Mouse (Mus musculus) CH12.LX (cell line): ENCODE measurements at regions not wholly inside any gene's neighbourhood (a gene's known extent, or its start where the extent isn't known, plus 50 kb on each side); places are given as distances from the start of the nearest gene placed in this dataset.

Source experiments
- DNase-seq: peaks from one replicate; pipeline ENCODE4 v3.0.0-alpha.2; 2013; ENCODE audit errors: extremely low read depth
- H3K27ac ChIP-seq: 2 replicates; pipeline ENCODE4 v1.5.1; 2012; ENCODE audit warnings: low read depth, mild to moderate bottlenecking, control low read depth, moderate library complexity; ENCODE audit not compliant: insufficient read depth
- H3K27me3 ChIP-seq: replicated peaks from 2 replicates; pipeline ENCODE3; 2012; ENCODE audit warnings: inconsistent platforms
- H3K36me3 ChIP-seq, 2 experiments: replicated peaks in 1 of 2; 2 replicates each; pipeline versions ENCODE3 to v1.6.1; 2012; ENCODE audit warnings: inconsistent platforms in 1 of 2, low read length in 1 of 2, mild to moderate bottlenecking in 1 of 2, mixed read lengths in 1 of 2, moderate library complexity in 1 of 2; ENCODE audit not compliant: control insufficient read depth in 1 of 2, insufficient read depth in 1 of 2
- H3K4me1 ChIP-seq, 2 experiments: 2 replicates each; pipeline ENCODE4 v1.6.1; 2012; ENCODE audit warnings: inconsistent platforms in 1 of 2, moderate library complexity in 1 of 2; ENCODE audit not compliant: insufficient read depth in 2 of 2, control insufficient read depth in 1 of 2
- H3K4me2 ChIP-seq: 2 replicates; pipeline ENCODE4 v1.6.1; 2012; ENCODE audit warnings: low read depth, mild to moderate bottlenecking, control low read depth; ENCODE audit not compliant: poor library complexity, insufficient read depth, severe bottlenecking
- H3K4me3 ChIP-seq, 3 experiments: fragments of 150-350 bp in 1 of 3; sonication (generic) in 1 of 3; replicated peaks in 1 of 3; 2 replicates each; pipeline versions ENCODE3 to v1.5.1; 2011 to 2012; ENCODE audit warnings: low read depth in 2 of 3, low read length in 2 of 3, mild to moderate bottlenecking in 2 of 3, moderate library complexity in 2 of 3, control low read depth in 1 of 3, improper control_type of control experiment in 1 of 3, inconsistent platforms in 1 of 3, mixed read lengths in 1 of 3; ENCODE audit not compliant: poor library complexity in 1 of 3
- H3K79me2 ChIP-seq: replicated peaks from 2 replicates; pipeline ENCODE4 v1.6.1; 2012; ENCODE audit warnings: mild to moderate bottlenecking, moderate library complexity; ENCODE audit not compliant: control insufficient read depth, poor library complexity, insufficient read depth, severe bottlenecking; ENCODE audit errors: extremely low read depth
- H3K9ac ChIP-seq: 2 replicates; pipeline ENCODE4 v1.6.1; 2012; ENCODE audit warnings: low read depth, mild to moderate bottlenecking, control low read depth, moderate library complexity; ENCODE audit not compliant: insufficient read depth
- H3K9me3 ChIP-seq: replicated peaks from 2 replicates; pipeline ENCODE3; 2012; ENCODE audit warnings: low read length, inconsistent platforms, mixed read lengths
- BHLHE40 ChIP-seq: IDR thresholded peaks from 2 replicates; pipeline ENCODE4 v1.6.1; 2011; ENCODE audit warnings: mild to moderate bottlenecking, low read depth, low read length, improper control_type of control experiment
- CHD1 ChIP-seq: IDR thresholded peaks from 2 replicates; pipeline ENCODE4 v1.6.1; 2012; ENCODE audit warnings: low read depth, low read length, improper control_type of control experiment, inconsistent platforms
- CTCF ChIP-seq, 2 experiments: IDR thresholded peaks in 1 of 2; conservative IDR thresholded peaks in 1 of 2; 2 replicates each; pipeline ENCODE4 v1.5.1; 2011 to 2012; ENCODE audit warnings: low read depth in 2 of 2, low read length in 2 of 2, improper control_type of control experiment in 1 of 2, inconsistent platforms in 1 of 2, mild to moderate bottlenecking in 1 of 2, moderate library complexity in 1 of 2
- GABPA ChIP-seq: IDR thresholded peaks from 2 replicates; pipeline ENCODE4 v1.6.1; 2012; ENCODE audit warnings: low read depth, low read length, improper control_type of control experiment, inconsistent platforms; ENCODE audit not compliant: insufficient replicate concordance
- HCFC1 ChIP-seq: IDR thresholded peaks from 2 replicates; pipeline ENCODE4 v1.6.1; 2012; ENCODE audit warnings: low read depth, mild to moderate bottlenecking, inconsistent platforms, low read length, improper control_type of control experiment
- IRF4 ChIP-seq: IDR thresholded peaks from 2 replicates; pipeline ENCODE4 v1.6.1; 2014; ENCODE audit warnings: low read depth, mild to moderate bottlenecking, inconsistent platforms, low read length, improper control_type of control experiment
- JUN ChIP-seq: IDR thresholded peaks from 2 replicates; pipeline ENCODE4 v1.6.1; 2011; ENCODE audit warnings: low read depth, mild to moderate bottlenecking, low read length, improper control_type of control experiment, moderate library complexity; ENCODE audit not compliant: insufficient read depth
- JUND ChIP-seq: conservative IDR thresholded peaks from 2 replicates; pipeline ENCODE4 v1.6.1; 2011; ENCODE audit warnings: low read depth, low read length, improper control_type of control experiment
- KAT2A ChIP-seq: IDR thresholded peaks from 2 replicates; pipeline ENCODE4 v1.6.1; 2012; ENCODE audit warnings: low read length, improper control_type of control experiment, inconsistent platforms; ENCODE audit not compliant: insufficient replicate concordance
- MAZ ChIP-seq: IDR thresholded peaks from 2 replicates; pipeline ENCODE4 v1.6.1; 2012; ENCODE audit warnings: low read depth, mild to moderate bottlenecking, inconsistent platforms, low read length, improper control_type of control experiment, moderate library complexity
- MEF2A ChIP-seq: IDR thresholded peaks from 2 replicates; pipeline ENCODE4 v1.6.1; 2014; ENCODE audit warnings: low read depth, mild to moderate bottlenecking, inconsistent platforms, low read length, improper control_type of control experiment, borderline replicate concordance
- MXI1 ChIP-seq: IDR thresholded peaks from 2 replicates; pipeline ENCODE4 v1.6.1; 2011; ENCODE audit warnings: mild to moderate bottlenecking, low read depth, low read length, improper control_type of control experiment
- MYC ChIP-seq: IDR thresholded peaks from 2 replicates; pipeline ENCODE4 v1.6.1; 2011; ENCODE audit warnings: low read depth, mild to moderate bottlenecking, improper control_type of control experiment, low read length
- NELFE ChIP-seq: IDR thresholded peaks from 2 replicates; pipeline ENCODE4 v1.6.1; 2011; ENCODE audit warnings: low read depth, low read length, improper control_type of control experiment
- NRF1 ChIP-seq: IDR thresholded peaks from 2 replicates; pipeline ENCODE4 v1.6.1; 2014; ENCODE audit warnings: low read depth, mild to moderate bottlenecking, inconsistent platforms, low read length, improper control_type of control experiment, moderate library complexity
- POLR2AphosphoS2 ChIP-seq: IDR thresholded peaks from 2 replicates; pipeline ENCODE4 v1.6.1; 2011; ENCODE audit warnings: low read depth, low read length, improper control_type of control experiment
- RAD21 ChIP-seq: IDR thresholded peaks from 2 replicates; pipeline ENCODE4 v1.6.1; 2011; ENCODE audit warnings: low read depth, mild to moderate bottlenecking, low read length, improper control_type of control experiment, moderate library complexity
- RCOR1 ChIP-seq: conservative IDR thresholded peaks from 2 replicates; pipeline ENCODE4 v1.6.1; 2012; ENCODE audit warnings: low read depth, mild to moderate bottlenecking, inconsistent platforms, low read length, improper control_type of control experiment
- SMC3 ChIP-seq: IDR thresholded peaks from 2 replicates; pipeline ENCODE4 v1.6.1; 2011; ENCODE audit warnings: low read depth, low read length, improper control_type of control experiment
- TBP ChIP-seq: conservative IDR thresholded peaks from 2 replicates; pipeline ENCODE4 v1.6.1; 2011; ENCODE audit warnings: low read depth, low read length, improper control_type of control experiment
- USF1 ChIP-seq: IDR thresholded peaks from 2 replicates; pipeline ENCODE4 v1.6.1; 2014; ENCODE audit warnings: low read depth, mild to moderate bottlenecking, inconsistent platforms, low read length, improper control_type of control experiment
- ZC3H11A ChIP-seq: IDR thresholded peaks from 2 replicates; pipeline ENCODE4 v1.6.1; 2012; ENCODE audit warnings: low read depth, mild to moderate bottlenecking, inconsistent platforms, low read length, improper control_type of control experiment
- ZNF384 ChIP-seq: IDR thresholded peaks from 2 replicates; pipeline ENCODE4 v1.6.1; 2012; ENCODE audit warnings: low read depth, low read length, improper control_type of control experiment, inconsistent platforms
- dilution Hi-C: fragments of 300-500 bp; cut with MboI; formaldehyde crosslinking; loops from 2 replicates; pipeline ENCODE4 v1.14.3; 2020; ENCODE audit warnings: low sequenced_read_pairs; ENCODE audit not compliant: extremely low pct_unique_long_range_greater_than_20kb, extremely low pct_ligation_motif_present
- in situ Hi-C: fragments of 300-500 bp; cut with MboI; formaldehyde crosslinking; loops from 3 replicates; pipeline ENCODE4 v1.14.3; 2019; ENCODE audit warnings: low sequenced_read_pairs, low pct_ligation_motif_present, low pct_unique_long_range_greater_than_20kb, mixed read lengths

DNA sequence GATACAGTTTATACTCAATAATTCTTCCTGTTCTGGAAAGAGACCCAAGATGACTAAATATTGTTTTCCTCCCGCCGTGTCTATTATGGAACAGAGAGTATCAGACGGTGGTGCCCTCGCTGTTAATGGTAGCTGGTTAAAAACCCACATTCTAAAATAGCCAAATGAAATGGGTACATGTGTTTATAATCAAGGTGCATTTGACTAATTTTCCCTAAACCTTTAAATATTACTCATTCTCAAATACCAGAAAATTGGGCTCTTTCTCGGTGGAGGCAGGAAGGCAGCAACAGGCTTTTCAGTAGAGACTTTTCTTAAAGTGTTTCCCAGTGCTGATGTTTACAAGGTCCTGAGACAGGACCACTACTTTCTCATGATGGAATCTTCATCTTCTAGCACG is 199.8 kb upstream of the Habp2 start:
- dilution Hi-C loops = no loop called here
- DNase-seq = no peak

DNA sequence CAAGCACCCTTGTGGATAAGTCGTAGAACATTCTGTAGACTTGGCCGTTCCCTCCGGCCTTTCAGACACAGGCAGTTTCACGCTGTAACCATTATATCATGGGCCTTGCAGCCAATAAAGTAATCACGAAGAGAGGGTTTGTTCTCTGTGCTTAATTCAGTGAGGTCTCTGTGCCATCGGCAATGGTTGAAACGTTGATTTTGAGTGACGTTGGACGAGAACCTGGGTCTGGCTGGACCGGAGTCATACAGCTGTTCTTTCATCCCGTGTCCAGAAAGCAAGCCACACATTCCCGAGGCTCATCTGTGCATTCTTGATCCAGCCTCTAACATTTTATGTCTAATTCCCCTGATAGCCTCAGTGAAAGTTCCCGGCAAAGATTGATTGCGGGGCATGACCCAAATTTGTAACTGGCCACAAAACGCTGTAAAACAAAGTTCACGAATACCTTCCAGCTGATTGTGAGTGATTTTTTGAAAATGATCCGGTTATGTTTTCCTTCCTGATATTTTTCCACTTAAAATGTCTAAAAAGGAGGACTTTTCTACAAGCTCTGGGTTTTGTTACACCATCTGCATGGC is 197.1 kb upstream of the Habp2 start:
- H3K79me2 ChIP-seq = no peaks in the 10 kb centered on the region
- TF ChIP-seq NELFE (no peak), TBP (no peak), ZC3H11A (no peak), RAD21 (no peak), RCOR1 (no peak), KAT2A (no peak), NRF1 (no peak), POLR2AphosphoS2 (no peak), MEF2A (no peak), CHD1 (no peak), HCFC1 (no peak), MYC (no peak), IRF4 (no peak), ZNF384 (no peak), CTCF (conservative IDR thresholded peaks at IDR 0.05 in 1 of 2, IDR thresholded peaks at IDR 0.05 in 1 of 2; ENCODE audit: low read depth in 2 of 2, low read length in 2 of 2) (no peak)
- no peaks in the 10 kb centered on the region for H3K9me3 ChIP-seq
- no peak overlapping the region for H3K27ac ChIP-seq
- in situ Hi-C loops (no loop called here), dilution Hi-C loops (no loop called here)
- H3K9ac ChIP-seq = no peak overlapping the region
- no peaks in the 10 kb centered on the region for H3K36me3 ChIP-seq
- no peak for DNase-seq
- H3K4me2 ChIP-seq = no peak overlapping the region
- no peaks in the 10 kb centered on the region for H3K4me1 ChIP-seq
- no peak overlapping the region for H3K4me3 ChIP-seq
- peaks cover 85% of the 10 kb centered on the region for H3K27me3 ChIP-seq

More for the DNA sequence above, 199.8 kb upstream of the Habp2 start:
- Histone ChIP-seq H3K9ac (no peak overlapping the region), H3K4me1 (no peaks in the 10 kb centered on the region), H3K9me3 (peaks cover 10% of the 10 kb centered on the region), H3K4me2 (no peak overlapping the region), H3K4me3 (no peak overlapping the region), H3K27ac (no peak overlapping the region), H3K79me2 (no peaks in the 10 kb centered on the region), H3K27me3 (peaks cover 60% of the 10 kb centered on the region), H3K36me3 (no peaks in the 10 kb centered on the region)
- TF ChIP-seq SMC3 (no peak), CHD1 (no peak), MAZ (no peak), RAD21 (no peak), GABPA (no peak), JUND (no peak), RCOR1 (no peak), CTCF (conservative IDR thresholded peaks at IDR 0.05 in 1 of 2, IDR thresholded peaks at IDR 0.05 in 1 of 2; ENCODE audit: low read depth in 2 of 2, low read length in 2 of 2) (no peak), NELFE (no peak), USF1 (no peak), BHLHE40 (no peak), NRF1 (no peak), JUN (no peak), MXI1 (no peak)
- in situ Hi-C loops = no loop called here
